Mouse (Mus musculus): ENCODE results near the gene Abhd2.
"Not testable (repeated sequence)": the region's sequence is repeated elsewhere in the genome, so short reads cannot be mapped to it uniquely, and the experiment has no call there.

Gene Abhd2

DNA sequence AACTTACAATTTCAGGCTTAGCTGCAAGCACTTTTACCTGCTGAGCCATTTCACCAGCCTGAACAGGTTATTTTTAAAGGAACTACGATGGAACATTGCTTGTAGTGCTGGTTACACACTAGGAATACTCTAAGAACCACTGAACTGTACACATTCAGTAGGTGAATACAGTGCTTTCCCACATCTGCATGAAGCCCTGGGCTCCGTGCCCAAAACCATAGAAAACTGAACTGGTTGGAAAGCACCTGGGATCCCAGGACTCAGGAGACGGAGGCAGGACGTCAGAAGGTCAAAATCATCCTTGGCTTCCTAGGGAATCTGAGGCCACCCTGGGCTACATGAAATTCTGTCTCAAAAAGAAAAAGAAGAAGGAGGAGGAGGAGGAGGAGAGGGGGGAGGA lies 6.8 kb upstream of the Abhd2 start:
- in situ Hi-C loops (cut with MboI), result no loop called here

DNA sequence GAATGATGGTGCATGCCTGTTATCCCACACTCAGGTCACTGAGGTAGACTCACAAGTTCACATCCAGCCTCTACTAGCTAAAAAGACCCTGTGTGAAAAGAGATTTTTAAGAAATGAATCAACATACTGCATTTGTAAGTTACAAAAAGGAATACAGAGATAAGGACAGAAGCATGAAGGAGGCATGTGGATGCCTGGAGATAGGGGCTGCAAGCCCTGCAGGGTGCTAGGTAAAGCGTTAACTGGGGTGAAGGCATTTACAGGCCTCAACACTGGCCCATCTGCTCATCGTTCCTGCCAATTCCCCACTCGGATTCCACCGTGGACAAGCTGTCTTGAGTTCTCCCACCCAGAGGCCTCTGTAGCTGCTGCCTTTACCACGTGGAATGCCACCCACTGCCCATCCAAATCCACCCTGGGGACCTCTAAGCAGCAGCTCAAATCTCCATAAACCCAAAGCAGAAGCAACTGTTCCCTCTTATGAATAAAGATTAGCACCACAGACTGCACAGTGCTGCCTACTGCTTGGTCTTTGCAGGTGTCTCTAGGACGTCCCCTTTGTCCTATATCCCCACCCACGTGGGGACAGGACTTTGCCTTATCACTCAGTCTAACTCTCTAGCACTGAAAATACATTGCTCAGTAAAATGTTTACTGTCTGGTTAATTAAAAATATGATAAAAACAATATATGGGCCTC lies 5.2 kb upstream of the Abhd2 start:
- in situ Hi-C loops (cut with MboI), result no loop called here

DNA sequence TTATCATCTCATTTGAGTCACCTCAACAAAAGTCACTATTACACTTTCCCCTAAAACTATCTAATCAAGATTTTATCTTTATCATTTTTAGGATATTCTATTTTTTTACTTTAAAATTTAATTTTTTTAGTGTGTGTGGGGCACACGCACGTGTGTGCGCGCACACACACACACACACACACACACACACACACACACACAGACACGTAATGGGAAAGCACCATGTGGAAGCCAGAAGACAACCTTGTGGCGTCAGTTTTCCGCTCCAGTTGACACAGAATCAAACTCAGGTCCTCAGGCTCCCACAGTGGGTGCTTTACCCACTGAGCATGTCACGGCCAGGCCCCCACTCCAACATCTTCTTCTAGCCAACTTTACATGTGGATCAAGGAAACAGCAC lies 4.1 kb upstream of the Abhd2 start:
- in situ Hi-C loops (cut with MboI), result no loop called here

DNA sequence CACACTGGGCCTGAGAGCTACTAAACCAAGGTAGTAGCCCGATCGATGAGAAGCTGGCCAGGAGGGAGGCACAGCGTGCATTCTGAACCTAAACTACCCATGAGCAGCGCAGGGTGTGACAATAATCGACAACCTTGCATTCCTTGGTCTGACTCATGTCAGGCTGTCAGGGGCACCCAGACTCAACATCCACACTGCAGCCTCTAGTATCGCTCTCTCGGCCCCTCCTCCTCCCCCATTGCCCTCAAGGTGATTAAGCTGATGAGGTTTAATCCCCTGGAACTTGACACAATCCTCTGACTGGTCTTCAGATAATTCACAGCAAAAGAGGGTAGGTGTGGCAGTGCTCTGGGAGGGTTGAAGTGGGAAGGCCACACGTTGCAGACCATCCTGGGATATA lies 3.6 kb upstream of the Abhd2 start:
- in situ Hi-C loops (cut with MboI), result no loop called here

DNA sequence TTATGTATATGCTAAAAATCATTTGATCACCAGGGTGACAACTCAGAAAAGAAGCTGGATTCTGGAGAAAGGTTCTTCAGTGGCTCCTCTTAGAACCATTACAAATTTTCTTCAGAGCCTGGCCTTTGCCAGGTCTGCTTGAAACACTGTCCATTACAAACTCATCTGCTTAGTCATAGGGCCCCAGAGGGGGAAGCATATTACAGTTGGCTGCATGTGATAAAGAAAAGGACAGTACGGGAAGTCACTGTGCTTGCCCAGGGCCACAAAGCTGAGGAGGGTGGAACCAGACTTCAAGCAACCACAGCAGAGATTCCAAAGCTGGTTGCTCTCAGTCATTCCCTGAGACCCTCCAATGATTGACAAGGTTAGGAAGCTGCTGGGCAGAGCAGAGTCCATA lies 3.1 kb upstream of the Abhd2 start:
- in situ Hi-C loops (cut with MboI), result no loop called here

DNA sequence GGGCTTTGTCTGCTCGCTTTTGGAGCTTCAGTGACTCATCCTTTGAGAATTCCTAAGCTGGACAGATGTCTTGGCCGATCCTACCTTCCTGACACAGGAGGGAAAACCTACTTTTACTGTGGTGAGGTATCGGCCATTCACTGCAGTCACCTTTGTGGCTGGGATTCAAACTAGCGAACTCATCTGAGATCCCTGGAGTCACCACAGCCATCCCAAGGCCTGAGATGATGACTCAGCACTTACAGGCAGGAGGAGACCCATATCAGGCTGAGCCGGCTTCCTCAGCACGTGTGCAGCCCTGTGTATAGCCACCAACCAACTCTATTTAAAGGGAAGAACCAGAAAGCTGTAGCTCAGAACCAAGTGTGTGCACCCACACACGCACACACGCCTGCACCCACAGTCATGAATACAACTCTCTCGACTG lies 2.0 kb upstream of the Abhd2 start:
- in situ Hi-C loops (cut with MboI), result no loop called here

DNA sequence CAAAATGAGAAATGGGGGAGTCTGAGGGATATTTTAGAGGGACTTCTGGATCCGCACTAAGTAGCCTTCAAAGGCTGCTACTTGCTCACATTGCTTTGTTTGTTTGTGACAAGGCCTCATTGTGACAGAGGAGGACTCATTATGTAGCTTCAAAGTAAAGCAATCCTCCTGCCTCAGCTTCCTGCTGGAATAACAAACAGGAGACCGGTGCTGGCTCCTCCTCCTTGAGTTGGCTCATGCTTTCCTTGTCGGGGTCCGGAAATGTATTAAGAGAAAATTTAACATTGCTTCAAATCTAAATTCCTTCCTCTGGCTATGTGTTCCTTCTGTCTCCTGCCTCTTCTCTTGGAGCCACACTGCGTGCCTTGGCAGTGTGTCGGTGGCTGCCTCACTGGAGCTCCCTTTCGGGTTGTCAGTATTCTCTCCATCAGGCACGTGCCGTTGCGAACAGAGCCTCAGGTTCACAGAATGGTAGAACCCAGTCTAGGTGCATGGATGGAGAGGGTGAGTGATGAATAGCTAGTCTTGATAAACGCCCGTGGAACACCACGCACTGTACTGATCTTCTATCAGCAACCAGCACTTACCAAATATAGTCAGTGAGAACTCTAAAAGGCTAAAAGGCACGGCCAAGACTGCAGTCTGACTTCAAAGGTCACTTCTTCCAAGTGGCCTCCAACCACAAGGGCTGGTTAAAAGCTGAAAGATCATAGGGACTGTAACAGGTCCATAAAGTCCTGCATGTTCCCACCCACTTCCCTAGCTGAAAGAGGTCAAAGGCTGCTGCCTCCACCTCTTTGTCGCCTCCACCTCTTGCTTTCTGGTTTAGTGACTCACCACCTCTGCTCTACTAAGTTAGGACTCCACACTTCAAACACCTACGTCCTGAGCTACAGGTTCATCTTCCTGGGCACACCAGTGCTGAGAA lies 874 bp upstream of the Abhd2 start:
- in situ Hi-C loops (cut with MboI), result no loop called here

DNA sequence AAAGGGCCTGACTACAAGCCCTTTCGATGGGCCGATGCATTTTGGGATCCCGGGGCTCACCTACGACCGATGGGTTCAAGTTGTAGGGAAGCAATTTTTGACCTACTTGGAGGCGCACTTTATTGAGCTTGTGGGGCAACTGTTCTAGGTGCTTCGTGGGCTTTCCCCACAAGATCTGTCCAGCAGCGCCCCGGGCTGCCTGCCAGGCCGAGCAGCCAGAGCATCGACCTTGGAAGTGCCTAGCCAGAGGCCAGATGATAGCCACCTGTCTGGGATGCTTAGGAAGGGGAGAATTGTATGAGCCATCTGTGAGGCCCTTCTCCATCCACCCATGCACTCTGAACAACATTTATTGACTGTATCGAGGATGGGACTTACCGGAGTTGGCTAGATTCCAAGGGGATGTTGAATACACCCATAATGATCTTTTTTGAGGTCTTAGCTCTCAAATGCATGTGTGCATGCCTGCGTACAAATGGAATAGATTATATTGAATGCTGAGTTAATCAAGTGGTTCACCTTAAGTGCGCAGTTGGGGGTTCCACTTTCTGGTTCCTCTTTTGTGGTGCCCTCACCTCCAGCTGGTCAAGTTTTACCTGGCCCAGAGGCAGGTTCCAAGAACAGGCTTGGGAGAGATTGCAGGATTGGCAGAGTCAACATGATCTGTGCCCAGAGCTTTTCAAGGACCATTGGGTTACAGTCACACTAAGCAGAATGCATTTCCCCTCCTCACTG lies 906 bp downstream of the Abhd2 start:
- in situ Hi-C loops (cut with MboI), result no loop called here

DNA sequence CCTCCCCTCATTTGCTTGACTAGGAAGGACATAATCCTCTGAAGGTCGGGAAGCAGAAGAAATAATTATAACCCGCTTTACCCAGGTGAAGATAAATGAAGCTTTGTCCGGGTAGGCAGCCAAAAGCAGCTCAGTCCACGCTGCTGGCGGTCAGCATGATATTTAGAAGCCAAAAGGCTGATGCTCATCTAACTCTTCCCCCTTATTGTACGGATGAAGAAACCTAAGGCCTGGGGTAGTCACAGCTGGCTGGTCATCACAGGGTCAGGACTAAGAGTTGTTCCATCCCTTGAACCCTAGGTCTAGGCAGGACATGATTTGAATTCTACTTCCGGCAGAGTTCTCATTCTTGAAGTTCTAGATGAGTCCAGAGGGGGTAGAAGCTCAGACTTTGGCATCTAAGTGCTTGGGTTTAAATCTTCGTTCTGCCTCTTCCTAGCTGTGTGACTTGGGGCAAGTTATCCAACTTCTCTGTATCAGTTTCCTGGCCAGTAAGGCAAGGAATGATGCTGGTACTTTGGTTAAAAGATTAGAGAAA lies 1.5 kb downstream of the Abhd2 start:
- in situ Hi-C loops (cut with MboI), result no loop called here

DNA sequence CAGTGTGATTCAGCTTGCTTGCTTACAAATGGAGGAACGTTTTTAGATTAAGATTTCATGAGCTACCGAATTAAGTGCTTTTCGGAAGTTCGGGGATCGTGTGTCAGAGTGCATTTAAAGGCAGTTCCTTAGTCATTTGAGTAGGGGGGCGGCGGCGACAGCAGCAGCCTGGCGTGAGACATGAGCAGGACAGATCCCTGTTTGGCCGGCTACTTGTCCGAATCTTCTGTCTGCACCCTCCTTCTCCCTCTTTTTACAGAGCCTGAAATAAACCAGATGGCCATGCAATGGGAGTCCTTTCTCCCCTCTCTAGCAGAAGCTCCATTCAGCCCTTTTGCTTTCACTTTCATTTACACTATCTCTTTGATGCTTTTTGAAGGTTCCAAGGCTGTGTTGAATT lies 2.3 kb downstream of the Abhd2 start:
- in situ Hi-C loops (cut with MboI), result no loop called here

DNA sequence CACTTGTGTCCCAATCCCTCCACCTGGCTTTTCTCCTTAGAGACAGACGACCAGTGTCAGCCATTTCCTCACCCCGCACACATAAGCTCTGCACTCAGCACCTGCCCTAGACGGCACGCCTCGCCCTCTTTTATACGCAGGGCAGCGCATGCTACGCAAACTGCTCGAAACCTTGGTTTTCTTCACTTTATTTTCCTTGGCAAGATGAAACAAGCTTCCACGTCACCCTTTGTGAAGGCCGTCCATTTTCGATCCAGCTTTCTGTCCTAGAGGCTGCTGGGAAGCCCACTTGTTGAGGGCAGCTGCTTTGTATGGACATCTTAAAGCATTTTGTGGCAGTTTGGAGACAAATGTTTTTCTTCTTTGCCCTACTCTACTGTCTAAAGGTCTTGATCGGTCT lies 5.4 kb downstream of the Abhd2 start:
- in situ Hi-C loops (cut with MboI), result no loop called here

DNA sequence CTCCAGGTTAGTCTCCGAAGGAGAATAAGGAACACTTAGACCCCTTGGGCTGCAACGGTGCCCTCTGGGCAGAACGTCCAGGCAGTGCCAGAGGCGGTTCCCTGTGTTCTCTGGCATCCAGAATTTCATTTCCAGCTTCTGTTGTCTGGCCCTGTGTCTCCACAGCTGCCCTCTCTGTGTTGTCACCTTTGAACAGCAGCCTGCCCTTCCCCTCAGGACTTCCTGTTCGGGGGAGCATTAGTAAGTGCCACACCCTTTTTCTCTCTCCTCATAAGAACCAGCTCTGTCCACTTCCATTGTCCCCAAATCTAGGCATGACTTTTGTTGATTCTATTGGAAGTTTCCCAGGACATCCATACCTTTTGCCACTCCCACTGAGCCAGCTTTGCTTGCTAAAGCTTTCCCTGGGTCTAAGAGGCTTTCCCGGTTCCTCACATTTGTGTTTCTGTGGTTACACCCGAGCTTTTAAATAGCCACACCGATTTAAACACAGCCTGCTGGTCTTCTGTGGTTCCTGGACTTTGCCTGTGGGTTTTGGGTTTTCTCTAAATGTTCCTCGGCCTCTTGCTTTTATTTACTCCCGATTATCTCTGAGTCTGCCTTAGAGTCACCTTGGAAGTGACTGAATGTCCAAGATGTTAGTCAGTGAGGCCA lies 6.5 kb downstream of the Abhd2 start:
- in situ Hi-C loops (cut with MboI), result no loop called here

DNA sequence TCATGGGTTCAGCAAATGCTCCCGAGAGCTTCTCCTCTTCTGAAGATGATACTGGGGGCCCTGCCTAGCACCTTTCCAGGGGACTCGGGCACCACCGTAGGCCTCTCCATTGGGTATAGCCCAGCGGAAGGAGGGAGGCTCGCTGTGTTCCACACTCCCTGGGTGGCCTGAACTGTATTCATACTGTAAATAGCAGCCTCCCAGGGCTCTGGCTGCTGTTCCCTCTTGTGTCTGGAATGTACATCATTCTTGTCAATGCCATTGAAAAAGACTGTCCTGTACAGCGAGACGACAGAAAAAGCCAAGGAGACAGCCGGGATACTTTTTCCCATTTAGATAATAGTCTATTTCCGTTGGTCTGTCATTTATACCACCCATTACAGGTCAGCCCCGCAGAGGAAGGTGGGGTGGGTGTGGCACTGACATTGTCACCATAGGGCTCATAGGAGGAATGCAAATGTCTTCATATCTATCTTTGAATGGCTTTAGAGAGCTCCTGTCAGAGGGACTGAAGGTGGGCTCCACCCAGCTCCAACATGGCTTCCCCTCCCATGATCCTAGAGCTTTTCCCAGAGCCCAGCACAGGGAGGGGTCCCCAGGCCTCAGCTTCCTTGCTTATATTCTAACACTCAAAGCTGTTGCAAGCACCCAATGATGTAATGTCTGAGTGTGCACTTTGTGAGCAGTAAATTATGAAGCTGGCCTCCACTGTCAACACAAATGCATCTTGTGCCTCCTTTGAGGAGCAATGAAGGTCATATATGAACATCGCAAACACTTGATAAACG lies 10.1 kb downstream of the Abhd2 start:
- in situ Hi-C loops (cut with MboI), result no loop called here

DNA sequence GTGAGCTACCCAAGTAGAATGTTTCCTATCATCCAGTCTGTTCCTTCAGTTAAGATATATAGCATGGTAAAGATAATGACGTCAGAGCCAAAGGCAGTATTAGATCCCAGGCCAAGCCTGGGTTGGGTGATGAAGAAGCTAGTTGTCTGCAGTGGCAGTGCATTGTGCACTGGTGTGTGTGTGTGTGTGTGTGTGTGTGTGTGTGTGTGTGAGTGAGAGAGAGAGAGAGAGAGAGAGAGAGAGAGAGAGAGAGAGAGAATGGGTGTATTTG lies 10.6 kb downstream of the Abhd2 start:
- in situ Hi-C loops (cut with MboI), result not testable (repeated sequence)

DNA sequence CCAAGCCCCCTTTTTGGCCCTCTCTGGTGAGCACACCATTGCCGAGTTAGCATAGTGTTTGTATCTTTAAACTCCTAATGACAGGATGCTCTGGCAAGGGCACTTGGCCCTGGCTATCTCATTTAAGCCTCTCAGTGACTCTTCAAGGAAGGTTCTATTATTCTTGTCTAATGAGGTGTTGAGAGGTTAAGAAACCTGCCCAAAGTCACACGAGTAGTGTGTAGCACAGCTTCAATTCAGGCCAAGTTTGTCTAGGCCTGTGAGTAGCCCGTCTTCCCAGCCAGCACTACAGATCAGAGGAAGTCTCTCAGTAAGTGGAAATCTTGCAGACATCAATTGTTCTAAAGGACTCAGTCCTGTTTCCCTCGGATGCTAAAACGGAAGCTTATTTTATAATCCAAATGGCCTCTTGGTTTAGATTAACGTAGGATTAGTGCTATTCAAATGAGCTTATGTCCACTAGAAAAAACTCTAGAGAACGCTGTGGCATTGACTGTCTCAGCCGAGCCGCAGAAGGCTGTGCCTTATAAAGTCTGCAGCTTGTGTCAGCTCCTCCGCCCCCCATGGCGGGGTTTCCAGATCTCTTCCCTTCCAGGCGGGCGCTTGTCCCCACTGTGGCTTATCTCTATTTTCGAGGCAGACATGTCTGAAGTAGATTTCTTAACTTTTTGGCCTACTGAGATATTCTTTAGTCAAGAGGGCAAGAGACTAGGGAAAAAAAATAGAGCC lies 11.3 kb downstream of the Abhd2 start:
- in situ Hi-C loops (cut with MboI), result no loop called here

DNA sequence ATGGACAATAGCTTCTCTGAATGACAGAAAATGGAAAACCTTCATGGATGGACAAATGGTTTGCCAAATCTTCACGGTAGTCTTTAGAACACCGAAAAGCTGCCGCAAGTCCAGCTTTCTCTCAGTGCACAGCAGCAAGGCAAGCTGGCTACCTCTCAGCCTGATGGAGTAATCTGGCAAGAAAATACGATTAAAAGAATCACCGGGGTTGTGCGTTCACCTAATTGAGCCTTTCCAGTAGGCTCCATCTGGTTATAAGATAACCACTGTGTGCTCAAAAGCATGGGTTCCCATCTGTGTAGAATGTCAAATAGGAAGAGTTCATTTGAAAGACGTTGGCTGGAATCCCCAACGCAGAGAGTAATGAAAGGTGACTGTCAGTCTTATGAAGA lies 11.9 kb downstream of the Abhd2 start:
- in situ Hi-C loops (cut with MboI), result no loop called here

DNA sequence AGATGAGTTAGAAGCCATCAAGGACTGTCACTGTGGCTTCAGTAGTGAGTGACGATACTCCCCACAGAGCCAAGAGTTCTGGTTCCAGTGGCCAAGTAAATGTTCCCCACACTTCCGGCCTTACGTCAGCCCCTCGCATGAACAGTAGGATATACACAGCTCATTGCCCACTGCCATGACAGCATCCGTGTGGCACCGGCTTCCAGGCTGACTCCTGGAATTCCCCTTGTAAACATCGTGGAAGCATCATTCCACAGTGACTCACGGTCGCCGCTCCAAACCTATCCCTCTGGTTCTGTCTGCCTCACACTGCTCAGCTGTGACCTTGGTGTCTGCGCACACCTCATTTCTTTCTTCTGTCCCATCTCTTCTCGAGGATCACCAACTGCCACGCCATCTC lies 12.4 kb downstream of the Abhd2 start:
- in situ Hi-C loops (cut with MboI), result no loop called here

DNA sequence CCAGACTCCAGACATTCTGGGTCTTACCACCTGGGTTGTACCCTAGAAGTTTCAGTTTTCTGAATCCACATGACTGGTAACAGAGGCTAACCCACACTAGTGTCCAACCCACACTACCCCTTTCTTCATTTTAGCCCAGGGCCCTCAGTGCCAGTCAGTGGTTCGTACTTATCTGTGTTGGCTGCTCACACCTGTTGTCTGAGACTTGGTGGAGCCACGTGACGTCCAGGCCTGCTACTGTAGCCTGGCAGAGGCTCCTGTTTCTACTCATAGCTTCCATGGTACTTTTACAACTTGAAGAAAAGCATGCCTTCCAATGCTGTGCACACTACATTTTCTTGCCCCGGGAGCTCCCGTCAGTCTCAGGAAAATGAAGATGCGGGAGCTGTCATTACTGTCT lies 14.2 kb downstream of the Abhd2 start:
- in situ Hi-C loops (cut with MboI), result no loop called here

DNA sequence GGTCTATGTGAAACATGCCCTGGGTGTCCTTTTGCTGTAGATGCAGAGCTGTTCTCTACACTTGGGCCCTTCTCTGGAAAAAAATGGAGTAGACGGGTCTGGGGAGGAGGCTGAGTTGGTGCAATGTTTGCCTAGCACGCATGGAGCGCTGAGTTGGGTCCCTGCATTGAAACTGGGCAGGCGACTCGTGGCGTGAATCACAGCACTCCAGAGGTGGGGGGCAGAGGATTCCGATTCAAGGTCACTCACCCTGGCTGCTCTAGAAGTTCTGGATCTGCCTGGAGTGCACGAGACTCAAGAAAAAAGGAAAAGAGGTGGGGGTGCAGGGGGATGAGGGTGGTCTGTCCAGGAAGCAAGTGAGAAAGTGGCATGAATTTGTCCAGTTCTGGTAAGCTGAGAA lies 14.9 kb downstream of the Abhd2 start:
- in situ Hi-C loops (cut with MboI), result no loop called here

DNA sequence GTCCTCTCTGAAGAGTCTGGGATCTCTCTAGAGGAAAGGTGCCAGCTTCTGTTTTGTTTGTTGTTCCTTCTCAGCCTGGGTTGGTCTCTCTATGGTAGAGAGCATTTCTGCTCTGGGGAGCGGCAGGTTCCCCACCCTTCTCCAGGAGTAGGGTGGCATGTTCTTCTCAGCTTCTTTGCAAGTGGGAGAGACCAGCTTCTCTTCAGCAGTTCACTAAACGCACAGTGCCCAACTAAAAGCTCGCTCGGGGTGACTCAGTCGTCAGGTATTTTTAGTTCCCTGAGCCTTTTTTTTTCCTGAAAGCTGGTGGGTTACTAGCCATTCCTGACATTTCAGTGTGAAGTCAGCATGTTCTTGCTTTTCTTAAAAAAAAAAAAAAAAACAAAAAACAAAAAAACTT lies 15.4 kb downstream of the Abhd2 start:
- in situ Hi-C loops (cut with MboI), result no loop called here

Data from mature B cell (primary cell).